Mouse (Mus musculus): ENCODE measurements around the gene Lipc.

DNA sequence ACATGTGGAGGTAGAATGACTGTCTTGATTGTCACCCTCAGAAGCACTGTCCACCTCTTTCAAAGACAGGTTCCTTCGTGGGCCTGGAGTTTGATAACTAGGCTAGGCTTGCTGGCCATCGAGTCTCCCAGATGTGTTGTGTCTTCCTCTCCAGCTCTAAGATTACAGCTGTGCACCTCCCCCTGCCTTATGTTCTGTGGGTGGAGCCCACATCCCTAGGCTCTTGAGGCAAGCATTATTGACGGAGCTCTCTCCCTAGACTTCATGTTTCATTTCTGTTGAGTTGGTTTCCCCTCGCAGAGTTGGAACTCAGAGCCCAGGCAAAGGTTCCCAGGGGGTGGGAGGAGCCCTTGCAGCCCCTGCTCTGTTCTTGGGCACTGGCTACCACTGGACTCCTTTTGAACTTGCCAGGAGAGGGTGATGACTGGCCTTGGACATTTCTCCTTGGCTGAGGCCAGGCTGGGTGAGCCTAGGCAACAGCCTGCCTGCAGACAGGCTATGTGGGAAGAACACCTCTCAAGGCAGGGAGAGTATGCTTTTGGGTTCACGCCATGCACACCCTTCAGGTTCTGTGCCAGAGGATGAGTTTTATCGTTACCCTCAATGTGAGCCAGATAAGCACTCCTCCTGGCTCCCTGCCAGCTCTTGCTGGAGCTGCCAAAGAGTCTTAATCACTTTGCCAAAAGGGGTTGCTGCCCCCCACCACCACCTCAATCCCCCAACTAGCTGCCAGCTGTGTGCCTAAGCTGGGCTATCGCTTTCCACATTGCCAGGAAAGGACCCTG, 30.1 kb downstream of the Lipc start:
- no peak for TF ChIP-seq GATA1 (IDR thresholded peaks at IDR 0.05; ENCODE audit: borderline replicate concordance, low read length)
- no peak for TF ChIP-seq FLI1 (IDR thresholded peaks at IDR 0.05; ENCODE audit: low read length)

Measured in megakaryocyte, embryonic 14.5 days (primary cell).